Mouse (Mus musculus) lung, embryonic 14.5 days (tissue): ENCODE data around the gene Tbc1d23. TPM values are rescaled to one million over a fixed set of nuclear protein-coding genes. Genes with fewer than 3 reads are reported as not detected.
"Not testable (repeated sequence)": the region's sequence is repeated elsewhere in the genome, so short reads cannot be mapped to it uniquely, and the experiment has no call there.

Experiments used
- ATAC-seq: fragments of 200-750 bp; cut with Nextera tagmentation; 2 replicates; pipeline ENCODE4 v1.8.0; 2017; ENCODE audit warnings: mild to moderate bottlenecking, moderate TSS enrichment, moderate library complexity; ENCODE audit not compliant: insufficient read depth
- DNase-seq: peaks from one replicate; pipeline ENCODE4 v3.0.0-alpha.2; 2015
- H3K27ac ChIP-seq: fragments of 300-500 bp; sonication (generic); 2 replicates; pipeline ENCODE4 v1.5.1; 2014; ENCODE audit warnings: low read depth, mild to moderate bottlenecking, moderate library complexity
- H3K27me3 ChIP-seq: fragments of 300-500 bp; sonication (generic); 2 replicates; pipeline ENCODE4 v1.6.1; 2014; ENCODE audit warnings: low read length, control low read depth; ENCODE audit not compliant: insufficient read depth
- H3K36me3 ChIP-seq: fragments of 300-500 bp; sonication (generic); 2 replicates; pipeline ENCODE4 v1.6.1; 2014; ENCODE audit warnings: control low read depth; ENCODE audit not compliant: insufficient read depth
- H3K4me1 ChIP-seq: fragments of 300-500 bp; sonication (generic); 2 replicates; pipeline ENCODE4 v1.6.1; 2014; ENCODE audit warnings: antibody characterized with exemption, control low read depth; ENCODE audit not compliant: insufficient read depth
- H3K4me2 ChIP-seq: fragments of 300-500 bp; sonication (generic); 2 replicates; pipeline ENCODE4 v1.6.1; 2014; ENCODE audit warnings: mild to moderate bottlenecking
- H3K4me3 ChIP-seq: fragments of 300-500 bp; sonication (generic); 2 replicates; pipeline ENCODE4 v1.5.1; 2014; ENCODE audit warnings: low read depth, low read length
- H3K9ac ChIP-seq: fragments of 300-500 bp; sonication (generic); 2 replicates; pipeline ENCODE4 v1.6.1; 2014
- H3K9me3 ChIP-seq: fragments of 300-500 bp; sonication (generic); 2 replicates; pipeline ENCODE4 v1.6.1; 2016; ENCODE audit warnings: low read depth, low read length, control low read depth
- CTCF ChIP-seq: IDR thresholded peaks from 2 replicates; pipeline ENCODE4 v1.5.1; 2016; ENCODE audit warnings: antibody characterized with exemption, low read depth
- WGBS: fragments of 180-500 bp; shearing (Covaris S2); extraction: QIAGEN DNeasy Blood & Tissue Kit; methylation state at CpG from one replicate; pipeline ENCODE4 v1.1.7; 2014; 5-methylcytosine and 5-hydroxymethylcytosine counted together
- polyA plus RNA-seq: library from polyadenylated mRNA; unstranded; fragments of >200 nt; fragmentation: Nextera tagmentation; extraction: Ambion mirVana; gene quantifications from 2 replicates; pipeline ENCODE4 v1.2.1, GENCODE M21; 2014

The Tbc1d23 gene
- polyA plus RNA-seq, 1 experiment from 2014 or later, result 28.3 TPM

DNA sequence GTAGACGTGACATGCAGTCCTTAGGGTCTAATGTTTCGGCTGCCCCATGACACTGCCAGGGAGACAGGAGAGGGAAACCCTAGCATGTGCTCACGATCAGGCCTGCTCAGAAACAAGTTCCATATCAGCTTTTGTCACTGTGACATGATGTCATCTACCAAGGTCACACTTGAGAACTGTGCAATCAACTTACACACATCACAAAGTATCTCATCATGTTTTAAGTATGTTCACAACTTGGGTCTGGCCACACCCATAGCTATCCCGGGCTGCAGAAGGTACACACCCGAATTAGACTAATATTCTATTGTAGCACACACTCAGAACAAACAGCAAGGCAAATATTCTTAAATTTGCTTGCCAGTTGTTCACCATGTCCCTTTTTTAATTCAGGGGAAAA, 49.3 kb downstream of the Tbc1d23 start:
- Histone ChIP-seq H3K9me3 (no peaks in the 10 kb centered on the region), H3K4me3 (no peak overlapping the region), H3K4me1 (no peaks in the 10 kb centered on the region), H3K9ac (no peak overlapping the region), H3K4me2 (no peak overlapping the region), H3K36me3 (peaks cover 41% of the 10 kb centered on the region), H3K27ac (no peak overlapping the region), H3K27me3 (no peaks in the 10 kb centered on the region)
- DNase-seq (no peak), ATAC-seq (no peak)
- 84% methylated on average over 5 of the region's 5 CpGs for WGBS
- TF ChIP-seq CTCF, result no peak

DNA sequence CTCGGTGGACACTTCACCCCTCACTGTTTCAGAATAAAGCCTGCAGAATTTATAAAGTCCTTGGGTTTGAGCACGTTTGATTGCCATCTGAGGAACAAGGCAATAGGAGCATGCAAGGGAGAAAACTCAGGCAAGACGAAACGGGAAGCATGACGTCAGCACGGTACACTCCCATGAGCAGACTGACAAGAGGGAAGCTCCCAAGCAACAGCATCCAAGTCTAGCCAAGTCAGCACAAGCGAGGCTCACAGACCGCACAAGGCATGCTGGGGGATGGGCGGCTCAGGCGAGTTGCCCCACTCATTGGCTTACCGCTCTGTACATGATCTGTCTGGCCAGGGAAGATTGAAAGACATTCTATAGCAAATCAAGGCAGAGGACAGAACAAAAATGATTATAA, 50.1 kb downstream of the Tbc1d23 start:
- ATAC-seq (no peak), DNase-seq (peak; percentile 15)
- H3K9ac ChIP-seq, result no peak overlapping the region
- no peak for TF ChIP-seq CTCF
- no peaks in the 10 kb centered on the region for H3K27me3 ChIP-seq
- 77% methylated on average over 11 of the region's 11 CpGs for WGBS
- H3K4me2 ChIP-seq, result no peak overlapping the region
- no peaks in the 10 kb centered on the region for H3K4me1 ChIP-seq
- H3K4me3 ChIP-seq, result no peak overlapping the region
- no peaks in the 10 kb centered on the region for H3K9me3 ChIP-seq
- H3K36me3 ChIP-seq, result peaks cover 45% of the 10 kb centered on the region
- H3K27ac ChIP-seq, result no peak overlapping the region

DNA sequence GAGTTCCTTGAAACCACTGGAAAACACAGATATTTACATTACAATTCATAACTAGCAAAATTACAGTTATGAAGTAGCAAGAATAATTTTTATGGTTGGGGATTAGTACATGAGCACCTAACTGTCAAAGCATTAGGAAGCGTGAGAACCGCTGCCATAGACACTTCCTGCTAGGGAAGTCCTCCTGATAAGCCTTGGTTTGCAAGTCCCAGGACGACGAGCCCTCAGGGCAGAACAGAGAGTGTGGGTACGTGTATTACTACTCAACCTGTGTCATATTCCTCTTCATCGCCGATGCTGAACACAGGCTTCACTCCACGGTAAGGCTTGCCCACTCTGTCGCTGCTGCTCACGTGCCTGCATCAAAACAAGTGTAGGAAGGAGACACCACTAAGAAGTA, 53.6 kb downstream of the Tbc1d23 start:
- ATAC-seq, result no peak
- no peaks in the 10 kb centered on the region for H3K27me3 ChIP-seq
- H3K27ac ChIP-seq, result no peak overlapping the region
- H3K36me3 ChIP-seq, result peaks cover 43% of the 10 kb centered on the region
- no peak overlapping the region for H3K4me2 ChIP-seq
- no peaks in the 10 kb centered on the region for H3K9me3 ChIP-seq
- no peak for TF ChIP-seq CTCF
- 82% methylated on average over 10 of the region's 10 CpGs for WGBS
- no peak for DNase-seq
- no peak overlapping the region for H3K4me3 ChIP-seq
- H3K9ac ChIP-seq, result no peak overlapping the region
- H3K4me1 ChIP-seq, result no peaks in the 10 kb centered on the region

GRCm38 (mm10) chr16:57177254-57177653, 54.0 kb downstream of the Tbc1d23 start:
- H3K27me3 ChIP-seq, result no peaks in the 10 kb centered on the region
- DNase-seq (peak; percentile 83), ATAC-seq (no peak)
- WGBS, result 61% methylated on average over 2 of the region's 2 CpGs
- H3K4me1 ChIP-seq, result no peaks in the 10 kb centered on the region
- H3K36me3 ChIP-seq, result peaks cover 42% of the 10 kb centered on the region
- TF ChIP-seq CTCF, result peak; percentile 70
- H3K9ac ChIP-seq, result no peak overlapping the region
- H3K27ac ChIP-seq, result no peak overlapping the region
- no peaks in the 10 kb centered on the region for H3K9me3 ChIP-seq
- no peak overlapping the region for H3K4me3 ChIP-seq
- no peak overlapping the region for H3K4me2 ChIP-seq

GRCm38 (mm10) chr16:57176276-57176675, 55.0 kb downstream of the Tbc1d23 start:
- no peak for ATAC-seq
- Histone ChIP-seq H3K9ac (no peak overlapping the region), H3K9me3 (no peaks in the 10 kb centered on the region), H3K27ac (no peak overlapping the region), H3K36me3 (peaks cover 34% of the 10 kb centered on the region), H3K4me1 (no peaks in the 10 kb centered on the region), H3K27me3 (no peaks in the 10 kb centered on the region), H3K4me3 (no peak overlapping the region), H3K4me2 (no peak overlapping the region)
- no peak for TF ChIP-seq CTCF
- DNase-seq, result no peak
- 82% methylated on average over 7 of the region's 7 CpGs for WGBS

DNA sequence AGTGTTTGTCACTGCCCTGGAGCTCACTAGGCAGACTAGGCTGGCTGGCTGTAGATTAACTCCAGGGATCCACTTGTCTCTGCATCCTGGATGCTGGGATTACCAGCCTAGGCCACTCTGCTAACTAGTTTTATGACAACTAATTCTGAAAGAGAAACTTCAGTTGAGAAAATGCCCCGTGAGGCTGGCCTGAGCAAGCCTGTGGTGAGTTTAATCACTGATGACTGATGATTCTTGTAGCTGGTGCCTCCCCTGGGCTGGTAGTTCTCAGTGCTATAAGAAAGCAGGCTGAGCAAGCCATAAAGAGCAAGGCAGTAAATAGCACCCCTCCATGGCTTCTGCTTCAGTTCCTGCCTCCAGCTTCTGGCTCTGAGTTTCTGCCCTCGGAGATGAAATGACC, 55.6 kb downstream of the Tbc1d23 start:
- Histone ChIP-seq H3K27me3 (no peaks in the 10 kb centered on the region), H3K4me3 (no peak overlapping the region), H3K36me3 (peaks cover 31% of the 10 kb centered on the region), H3K9me3 (no peaks in the 10 kb centered on the region), H3K4me1 (no peaks in the 10 kb centered on the region), H3K27ac (no peak overlapping the region), H3K9ac (no peak overlapping the region), H3K4me2 (no peak overlapping the region)
- 64% methylated on average over 2 of the region's 2 CpGs for WGBS
- no peak for DNase-seq
- no peak for TF ChIP-seq CTCF
- no peak for ATAC-seq

- H3K4me1 ChIP-seq, H3K4me3 ChIP-seq, ATAC-seq, H3K27me3 ChIP-seq, H3K27ac ChIP-seq, H3K9ac ChIP-seq, H3K4me2 ChIP-seq, H3K9me3 ChIP-seq, DNase-seq: not testable (repeated sequence)
- H3K36me3 ChIP-seq, result peaks cover 33% of the 10 kb centered on the region
Observed at GRCm38 (mm10) chr16:57174480-57174879, 56.8 kb downstream of the Tbc1d23 start.

- Histone ChIP-seq H3K4me2 (no peak overlapping the region), H3K27ac (no peak overlapping the region), H3K4me3 (no peak overlapping the region), H3K9me3 (no peaks in the 10 kb centered on the region), H3K9ac (no peak overlapping the region), H3K36me3 (peaks cover 33% of the 10 kb centered on the region), H3K27me3 (no peaks in the 10 kb centered on the region), H3K4me1 (no peaks in the 10 kb centered on the region)
- DNase-seq (no peak), ATAC-seq (no peak)
- TF ChIP-seq CTCF, result no peak
- 82% methylated on average over 6 of the region's 6 CpGs for WGBS
Observed at GRCm38 (mm10) chr16:57171570-57171969, 59.7 kb downstream of the Tbc1d23 start.
